Mouse (Mus musculus): ENCODE results near the gene Phf11c. TPM values are rescaled to one million over a fixed set of nuclear protein-coding genes. Genes with fewer than 3 reads are reported as not detected.
A peak's percentile ranks its signal among the peaks of the same experiment; 100 is the strongest.
"Not testable (repeated sequence)": the region's sequence is repeated elsewhere in the genome, so short reads cannot be mapped to it uniquely, and the experiment has no call there.

Gene Phf11c
- total RNA-seq (2015; ENCODE audit: low replicate concordance) = 4.6 and 5.8 TPM in 2 replicates
- 3.0 and 9.0 TPM in 2 replicates for total RNA-seq (2017; ENCODE audit: low replicate concordance)

GRCm38 (mm10) chr14:59395281-59395680 lies at the start of gene Phf11c:
Gene Phf11c, minus strand, starts transcription at chr14:59395381.
- no peak for ATAC-seq (replicated peaks; ENCODE audit: low FRiP score, poor library complexity, severe bottlenecking)

GRCm38 (mm10) chr14:59441472-59441805 lies 46.3 kb upstream of the Phf11c start:
- no peak for ATAC-seq (replicated peaks; ENCODE audit: low FRiP score, poor library complexity, severe bottlenecking)

GRCm38 (mm10) chr14:59440558-59441471 lies 45.6 kb upstream of the Phf11c start, which contains the start of the genes Setdb2 and Cab39l:
Gene Setdb2, minus strand, starts transcription at chr14:59440884.
Gene Cab39l, plus strand, starts transcription at chr14:59440972.
- ATAC-seq (replicated peaks; ENCODE audit: low FRiP score, poor library complexity, severe bottlenecking) = peak; percentile 97

DNA sequence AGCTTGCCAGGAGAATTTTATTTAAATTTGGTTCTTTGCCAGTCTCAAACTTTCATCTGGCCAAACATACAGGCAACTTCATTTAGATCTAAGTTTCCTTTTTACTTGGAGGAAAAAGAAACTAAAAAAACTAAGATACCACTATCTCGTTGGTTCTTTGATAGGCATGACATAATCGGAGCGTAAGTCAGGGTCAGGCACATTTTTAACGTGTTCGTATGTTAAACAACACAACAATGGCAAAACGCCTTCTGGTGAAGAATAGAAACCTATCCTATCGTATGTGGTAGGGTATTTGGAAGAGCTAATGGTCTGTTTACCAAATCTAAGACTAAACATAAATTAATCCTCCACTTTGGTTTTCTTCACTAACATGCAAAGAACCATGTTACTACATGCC lies 44.9 kb upstream of the Phf11c start:
- ATAC-seq (replicated peaks; ENCODE audit: low FRiP score, poor library complexity, severe bottlenecking) = peak; percentile 21; the same call in 1 of the 2 replicates

DNA sequence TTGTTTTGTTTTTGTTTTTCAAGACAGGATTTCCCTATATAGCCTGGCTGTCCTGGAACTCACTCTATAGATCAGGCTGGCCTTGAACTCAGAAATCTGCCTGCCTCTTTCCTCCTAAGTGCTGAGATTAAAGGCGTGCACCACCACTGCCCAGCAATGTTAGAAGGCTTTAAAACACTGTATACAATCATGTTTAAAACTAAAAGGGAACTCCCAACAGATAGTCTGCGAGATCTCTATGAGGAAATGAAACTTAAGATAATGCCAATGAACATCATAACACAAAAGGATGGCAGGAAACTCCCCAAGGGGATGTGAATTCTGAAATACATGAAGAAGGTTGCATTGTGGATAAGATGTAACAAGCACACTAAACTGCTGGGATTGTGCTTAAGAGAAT lies 43.3 kb upstream of the Phf11c start:
- no peak for ATAC-seq (replicated peaks; ENCODE audit: low FRiP score, poor library complexity, severe bottlenecking)

DNA sequence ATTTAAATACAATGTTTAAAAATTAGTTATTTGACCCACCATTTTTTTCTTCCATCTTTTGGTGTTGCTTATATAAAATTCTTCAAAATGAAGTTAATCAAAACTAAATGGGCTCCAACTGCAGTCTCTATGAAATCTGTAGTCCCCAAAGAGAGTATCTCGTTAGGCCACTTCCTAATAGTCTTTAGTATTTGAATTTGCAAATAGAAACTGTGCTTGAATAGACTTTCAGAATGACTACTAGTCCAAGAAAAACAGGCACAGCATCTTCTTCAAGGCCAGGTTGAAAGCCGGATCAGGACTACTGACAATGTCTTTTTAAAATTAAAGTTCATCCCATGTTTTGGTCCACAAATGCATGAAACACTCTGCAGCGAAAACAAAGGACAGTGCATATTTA lies 42.2 kb upstream of the Phf11c start:
- ATAC-seq (replicated peaks; ENCODE audit: low FRiP score, poor library complexity, severe bottlenecking) = no peak

- ATAC-seq (replicated peaks; ENCODE audit: low FRiP score, poor library complexity, severe bottlenecking) = no peak
These were observed 40.0 kb upstream of the Phf11c start for GRCm38 (mm10) chr14:59435206-59435605.

GRCm38 (mm10) chr14:59433902-59434301 lies 38.7 kb upstream of the Phf11c start:
- ATAC-seq (replicated peaks; ENCODE audit: low FRiP score, poor library complexity, severe bottlenecking) = no peak

- no peak for ATAC-seq (replicated peaks; ENCODE audit: low FRiP score, poor library complexity, severe bottlenecking)
These were observed 35.4 kb upstream of the Phf11c start for GRCm38 (mm10) chr14:59430556-59430955.

GRCm38 (mm10) chr14:59422912-59423663 lies 27.9 kb upstream of the Phf11c start:
- no peak for ATAC-seq (replicated peaks; ENCODE audit: low FRiP score, poor library complexity, severe bottlenecking)

- ATAC-seq (replicated peaks; ENCODE audit: low FRiP score, poor library complexity, severe bottlenecking) = no peak
These were observed 23.0 kb upstream of the Phf11c start for GRCm38 (mm10) chr14:59418171-59418570.

DNA sequence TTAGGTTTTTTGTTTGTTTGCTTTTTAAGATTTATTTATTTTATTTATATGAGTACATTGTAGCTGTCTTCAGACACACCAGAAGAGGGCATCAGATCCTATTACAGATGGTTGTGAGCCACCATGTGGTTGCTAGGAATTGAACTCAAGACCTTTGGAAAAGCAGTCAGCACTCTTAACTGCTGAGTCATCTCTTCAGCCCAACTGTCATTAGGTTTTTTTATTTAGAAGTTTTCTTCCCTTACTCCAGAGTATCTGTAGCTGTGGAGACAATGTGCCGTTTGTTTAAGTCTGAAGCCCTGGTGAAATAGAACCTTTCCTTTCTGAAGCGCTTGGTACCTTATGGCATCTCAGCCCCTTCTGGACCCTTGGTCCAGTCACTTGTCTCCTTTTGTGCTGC lies 19.8 kb upstream of the Phf11c start:
- ATAC-seq (replicated peaks; ENCODE audit: low FRiP score, poor library complexity, severe bottlenecking) = not testable (repeated sequence)

GRCm38 (mm10) chr14:59396999-59397398 lies 1.8 kb upstream of the Phf11c start:
- ATAC-seq (replicated peaks; ENCODE audit: low FRiP score, poor library complexity, severe bottlenecking) = no peak

DNA sequence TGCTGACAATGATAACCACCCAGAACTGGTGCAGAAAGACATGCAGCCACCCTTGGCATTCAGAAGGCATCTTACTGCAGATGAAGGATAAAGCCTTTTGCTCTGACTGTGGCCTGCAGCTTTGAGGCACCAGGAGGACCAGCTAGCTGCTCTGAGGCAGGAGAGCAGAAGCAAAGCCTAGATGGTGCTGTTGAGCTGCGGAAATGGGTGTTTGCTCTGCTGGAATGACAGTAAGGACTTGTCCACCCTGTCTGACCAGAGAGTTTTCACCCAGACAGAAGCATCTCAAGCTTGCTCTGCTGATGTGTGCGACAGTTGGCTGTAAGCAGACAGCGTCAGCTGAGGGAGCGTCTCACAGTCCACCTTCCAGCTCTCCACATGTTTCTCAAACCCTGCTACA lies 5.0 kb downstream of the Phf11c start:
- ATAC-seq (replicated peaks; ENCODE audit: low FRiP score, poor library complexity, severe bottlenecking) = not testable (repeated sequence)

- ATAC-seq (replicated peaks; ENCODE audit: low FRiP score, poor library complexity, severe bottlenecking) = no peak
These were observed 5.6 kb downstream of the Phf11c start for GRCm38 (mm10) chr14:59389532-59389931.

DNA sequence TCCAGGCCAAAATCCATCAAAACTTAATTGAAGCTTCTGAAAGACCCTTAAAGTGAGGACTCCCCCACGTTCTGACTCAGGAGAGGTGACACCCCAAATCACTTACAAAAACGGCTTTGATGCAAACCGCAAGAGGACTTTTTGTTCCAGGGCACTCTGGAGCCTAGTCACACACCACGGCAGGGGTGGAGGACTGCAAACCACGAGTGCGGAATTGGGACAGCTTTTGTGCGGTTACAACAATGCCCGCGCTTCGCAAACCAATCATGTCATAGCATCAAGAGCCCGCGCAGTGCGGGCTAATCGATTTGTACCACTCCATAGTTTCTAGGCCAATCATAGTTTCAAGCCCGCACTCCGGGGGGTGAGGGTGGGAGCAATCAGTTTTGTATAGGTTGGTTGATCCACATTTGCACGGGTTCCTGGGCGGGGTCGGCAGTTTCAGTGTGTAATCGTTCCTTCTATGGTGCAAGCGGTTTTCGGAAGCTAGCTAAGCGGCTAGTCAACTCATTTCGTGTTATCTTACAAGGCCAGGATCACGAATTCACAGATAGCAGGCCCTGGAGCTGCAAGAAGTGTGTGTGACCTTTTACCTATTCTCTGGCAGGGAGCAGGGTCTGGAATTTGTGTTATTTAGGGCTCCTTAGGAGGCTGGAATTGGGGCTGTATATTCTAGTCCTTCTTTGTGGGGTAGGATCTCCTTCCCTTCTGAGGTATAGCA lies 24.7 kb downstream of the Phf11c start:
- ATAC-seq (replicated peaks; ENCODE audit: low FRiP score, poor library complexity, severe bottlenecking) = no peak

GRCm38 (mm10) chr14:59366386-59367105 lies 28.6 kb downstream of the Phf11c start:
- ATAC-seq (replicated peaks; ENCODE audit: low FRiP score, poor library complexity, severe bottlenecking) = no peak

GRCm38 (mm10) chr14:59365244-59365644 lies 29.9 kb downstream of the Phf11c start, which contains the start of gene Phf11d:
Gene Phf11d, minus strand, starts transcription at chr14:59365470.
- no peak for ATAC-seq (replicated peaks; ENCODE audit: low FRiP score, poor library complexity, severe bottlenecking)

GRCm38 (mm10) chr14:59341189-59341588 lies 54.0 kb downstream of the Phf11c start, which contains the start of gene Phf11b:
Gene Phf11b, minus strand, starts transcription at chr14:59341351.
- ATAC-seq (replicated peaks; ENCODE audit: low FRiP score, poor library complexity, severe bottlenecking) = not testable (repeated sequence)

Data from erythroid progenitor cell, adult 5-6 weeks (primary cell).